ENCODE assay signal across 21 mouse cellular contexts in the genomic region with DNA sequence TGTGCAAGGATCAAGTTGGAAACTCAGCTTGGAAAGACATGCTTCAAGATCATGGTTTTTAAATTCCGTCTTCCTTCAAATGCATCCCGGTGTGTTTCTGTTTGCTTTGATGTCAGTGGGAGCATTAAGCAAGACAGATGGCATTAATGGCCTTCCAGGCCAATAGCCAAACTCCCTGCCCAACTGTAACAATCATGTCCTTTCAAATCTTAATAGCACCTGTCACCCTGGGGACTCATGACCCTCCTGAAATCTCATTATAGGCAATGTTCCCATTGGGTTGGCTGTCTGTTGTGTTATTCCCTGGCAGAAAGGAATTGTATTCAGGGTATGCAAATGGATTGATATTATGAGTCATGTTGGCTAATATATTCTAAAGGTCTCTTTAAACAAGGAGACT. TPM values are rescaled to one million over a fixed set of nuclear protein-coding genes. Genes with fewer than 3 reads are reported as not detected.
DNase-seq lines count a peak whose midpoint lies in the region; ATAC-seq and TF ChIP-seq lines count a peak whose summit lies in the region.
"Had no signal": no experiment of that assay in that cellular context is flagged by ENCODE, and none has a peak within 500 bp of the region (broad histone marks: within the 10 kb centered on the region; RNA-seq: fewer than 3 reads in every experiment).

No protein-coding gene starts in this region.

- no peak overlapping the region for H3K4me3 ChIP-seq in neural tube, embryonic 13.5 days
- H3K4me3 ChIP-seq in intestine, postnatal 0 days (ENCODE audit: low read depth, low read length) = no peak overlapping the region
- H3K4me3 ChIP-seq: embryonic facial prominence, embryonic 15.5 days; forebrain, embryonic 15.5 days; gastrocnemius, adult 2 months; liver, embryonic 12.5 days; lung, embryonic 15.5 days had no signal

- TF ChIP-seq CTCF in intestine, postnatal 0 days (IDR thresholded peaks at IDR 0.05; ENCODE audit: low read depth) = no peak

- peaks cover 21% of the 10 kb centered on the region for H3K4me1 ChIP-seq in neural tube, embryonic 13.5 days (replicated peaks)
- no peaks in the 10 kb centered on the region for H3K4me1 ChIP-seq in intestine, postnatal 0 days (replicated peaks; ENCODE audit: control insufficient read depth, insufficient read depth, low read length)
- H3K4me1 ChIP-seq: embryonic facial prominence, embryonic 15.5 days; liver, embryonic 12.5 days; lung, embryonic 15.5 days had no signal

- WGBS in neural tube, embryonic 13.5 days = 31% methylated on average over 2 of the region's 2 CpGs
- WGBS in intestine, postnatal 0 days = 77% methylated on average over 2 of the region's 2 CpGs

- DNase-seq in heart, adult 11 months = peak; percentile 57
- DNase-seq in heart, postnatal 36 days = no peak
- peak; percentile 53 to 78 for DNase-seq in cerebellum, postnatal 14 days
- DNase-seq in layer of hippocampus, adult 18-20 months (ENCODE audit: low spot score in 2 of 2) = no peak
- no peak for DNase-seq in urinary bladder, adult 18-20 months (ENCODE audit: low spot score in 2 of 2)
- DNase-seq: gastrocnemius, adult 2 months; heart, postnatal 14 days; kidney, adult 18-20 months; kidney, postnatal 25 days; right cerebral cortex, postnatal 14 days; thymus, postnatal 36 days had no signal

- no peaks in the 10 kb centered on the region for H3K36me3 ChIP-seq in neural tube, embryonic 13.5 days
- H3K36me3 ChIP-seq in intestine, postnatal 0 days (ENCODE audit: control insufficient read depth, insufficient read depth) = no peaks in the 10 kb centered on the region
- H3K36me3 ChIP-seq: embryonic facial prominence, embryonic 15.5 days; forebrain, embryonic 15.5 days; liver, embryonic 12.5 days; lung, embryonic 15.5 days had no signal

- ATAC-seq in cerebellum, adult (ENCODE audit: insufficient number of reproducible peaks, low FRiP score, low TSS enrichment) = 0 out of 2 replicates have a peak, but pooled peaks have one; percentile 15
- ATAC-seq in neural tube, embryonic 13.5 days (ENCODE audit: low read depth) = peak; percentile 81
- no peak for ATAC-seq in intestine, postnatal 0 days
- ATAC-seq: forebrain, embryonic 15.5 days; liver, embryonic 12.5 days; Patski had no signal

- intact Hi-C loops in heart, postnatal 36 days (cut with DNase I) = no loop called here

- peak overlapping the region; percentile 81 for H3K27ac ChIP-seq in neural tube, embryonic 13.5 days (replicated peaks)
- H3K27ac ChIP-seq in intestine, postnatal 0 days (ENCODE audit: low read depth, low read length) = no peak overlapping the region
- H3K27ac ChIP-seq: embryonic facial prominence, embryonic 15.5 days; forebrain, embryonic 15.5 days; gastrocnemius, adult 2 months; liver, embryonic 12.5 days; lung, embryonic 15.5 days had no signal

- H3K9ac ChIP-seq in neural tube, embryonic 13.5 days = no peak overlapping the region
- no peak overlapping the region for H3K9ac ChIP-seq in intestine, postnatal 0 days (ENCODE audit: low read depth, low read length)
- H3K9ac ChIP-seq: embryonic facial prominence, embryonic 15.5 days; forebrain, embryonic 15.5 days; liver, embryonic 12.5 days; lung, embryonic 15.5 days had no signal

- H3K4me2 ChIP-seq in neural tube, embryonic 13.5 days = peak overlapping the region; percentile 14; the same call in 1 of the 2 replicates
- no peak overlapping the region for H3K4me2 ChIP-seq in intestine, postnatal 0 days (replicated peaks; ENCODE audit: low read depth)
- H3K4me2 ChIP-seq: embryonic facial prominence, embryonic 15.5 days; forebrain, embryonic 15.5 days; liver, embryonic 12.5 days; lung, embryonic 15.5 days had no signal

- H3K27me3 ChIP-seq in neural tube, embryonic 13.5 days = no peaks in the 10 kb centered on the region
- no peaks in the 10 kb centered on the region for H3K27me3 ChIP-seq in intestine, postnatal 0 days (replicated peaks; ENCODE audit: control insufficient read depth, insufficient read depth, low read length)
- H3K27me3 ChIP-seq: embryonic facial prominence, embryonic 15.5 days; forebrain, embryonic 15.5 days; liver, embryonic 12.5 days; lung, embryonic 15.5 days had no signal

- H3K9me3 ChIP-seq in neural tube, embryonic 13.5 days = no peaks in the 10 kb centered on the region
- no peaks in the 10 kb centered on the region for H3K9me3 ChIP-seq in intestine, postnatal 0 days (ENCODE audit: control insufficient read depth)
- H3K9me3 ChIP-seq: embryonic facial prominence, embryonic 15.5 days; forebrain, embryonic 15.5 days; liver, embryonic 12.5 days; lung, embryonic 15.5 days had no signal

RNA-seq across cellular contexts. Expression of gene Myo16, which starts 30.3 kb away (rescaled TPM):
- 1 to 10 TPM; 2.4 to 3.2 TPM for total RNA-seq in heart, postnatal 36 days (2021)
- polyA plus RNA-seq in neural tube, embryonic 13.5 days (2015; fragmentation: Nextera tagmentation; extraction: Ambion mirVana) = 3.9 and 5.1 TPM in 2 replicates
- polyA plus RNA-seq in intestine, postnatal 0 days (2015; fragmentation: Nextera tagmentation; extraction: Ambion mirVana) = 0.05 TPM in 1 of 2 replicates, not detected in the other
- total RNA-seq in layer of hippocampus, adult 18-20 months (2021) = 10 to 100 TPM; 20.0 to 20.1 TPM
- total RNA-seq: common myeloid progenitor, adult 5-6 weeks; megakaryocyte progenitor cell, adult 5-6 weeks had no signal

Comparison
In these comparisons a context has a peak if more than half of its experiments do, and no peak if none do; other contexts are left out.
1. DNase-seq: peak in heart, adult 11 months (single experiment) and cerebellum, postnatal 14 days (2 of 2); none in heart, postnatal 36 days (0 of 2), layer of hippocampus, adult 18-20 months (0 of 2) and urinary bladder, adult 18-20 months (0 of 2).
2. RNA of gene Myo16, which starts 30.3 kb away (total RNA-seq): 20.0 to 20.1 TPM in layer of hippocampus, adult 18-20 months; 2.4 to 3.2 TPM in heart, postnatal 36 days; every median in the first group is over 4 times any median in the second.